Mouse (Mus musculus): ENCODE measurements at regions not wholly inside any gene's neighbourhood (a gene's known extent, or its start where the extent isn't known, plus 50 kb on each side); places are given as distances from the start of the nearest gene placed in this dataset.

DNA sequence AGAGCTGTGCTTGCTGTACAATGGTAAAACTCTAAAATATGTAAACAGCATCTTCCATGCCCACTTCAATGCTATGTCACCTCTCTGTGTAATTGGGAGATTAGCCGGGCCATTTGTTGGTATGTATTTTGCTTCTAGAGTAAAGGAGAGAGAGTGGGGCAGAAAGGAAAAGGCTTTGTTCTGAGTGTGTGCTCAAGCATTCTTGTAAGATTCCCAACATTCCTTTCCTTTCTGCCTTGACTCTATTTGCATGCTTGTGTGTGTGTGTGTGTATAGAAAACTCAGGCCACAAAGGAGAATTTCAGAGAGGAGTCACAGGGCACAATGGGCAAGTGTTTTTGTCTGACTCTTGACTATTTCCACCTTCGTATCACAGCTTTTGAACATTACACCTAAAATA lies 281.2 kb upstream of the Kirrel3 start:
- no peak for TF ChIP-seq CTCF (IDR thresholded peaks at IDR 0.05; ENCODE audit: insufficient read depth, low read depth, low read length)
- TF ChIP-seq POLR2A (IDR thresholded peaks at IDR 0.05; ENCODE audit: insufficient read depth, low read depth, low read length): no peak

Measured in olfactory bulb, adult 2 months (tissue).